Mouse (Mus musculus): ENCODE measurements around the gene Vasn.

Gene Vasn

DNA sequence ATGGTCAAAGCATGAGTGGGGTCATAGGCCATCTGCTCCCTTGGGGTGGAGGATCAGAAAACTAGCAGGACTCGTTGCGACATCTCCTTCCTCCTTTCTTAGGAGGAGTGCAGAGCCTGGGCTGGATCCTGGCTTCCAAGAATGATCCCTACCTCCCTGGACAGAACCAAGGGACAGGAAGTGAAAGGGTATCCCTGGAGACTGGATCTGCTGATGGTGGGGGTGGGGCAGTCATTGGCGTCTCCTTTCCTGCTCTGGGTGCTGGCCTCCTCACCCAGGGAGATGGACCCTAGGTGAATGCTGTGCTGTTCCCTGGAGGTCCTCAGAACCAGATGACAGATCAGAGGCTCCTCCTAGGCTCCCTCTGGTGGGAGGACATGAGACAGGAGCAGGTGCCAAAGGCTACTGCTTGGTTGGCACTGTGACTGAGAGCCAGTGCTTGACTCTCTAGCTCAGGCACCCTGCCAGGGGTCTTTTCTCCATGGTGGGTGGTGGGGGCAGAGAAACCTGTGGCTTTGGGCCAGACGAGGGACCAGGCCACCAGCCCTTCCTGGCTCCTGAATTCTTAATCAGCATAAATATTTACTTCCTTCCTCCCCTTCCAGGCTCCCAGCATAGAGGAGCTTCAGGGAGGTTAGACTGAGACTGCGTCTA, 33.2 kb upstream of the Vasn start:
- DNase-seq (ENCODE audit: low read depth, low spot score) = no peak

DNA sequence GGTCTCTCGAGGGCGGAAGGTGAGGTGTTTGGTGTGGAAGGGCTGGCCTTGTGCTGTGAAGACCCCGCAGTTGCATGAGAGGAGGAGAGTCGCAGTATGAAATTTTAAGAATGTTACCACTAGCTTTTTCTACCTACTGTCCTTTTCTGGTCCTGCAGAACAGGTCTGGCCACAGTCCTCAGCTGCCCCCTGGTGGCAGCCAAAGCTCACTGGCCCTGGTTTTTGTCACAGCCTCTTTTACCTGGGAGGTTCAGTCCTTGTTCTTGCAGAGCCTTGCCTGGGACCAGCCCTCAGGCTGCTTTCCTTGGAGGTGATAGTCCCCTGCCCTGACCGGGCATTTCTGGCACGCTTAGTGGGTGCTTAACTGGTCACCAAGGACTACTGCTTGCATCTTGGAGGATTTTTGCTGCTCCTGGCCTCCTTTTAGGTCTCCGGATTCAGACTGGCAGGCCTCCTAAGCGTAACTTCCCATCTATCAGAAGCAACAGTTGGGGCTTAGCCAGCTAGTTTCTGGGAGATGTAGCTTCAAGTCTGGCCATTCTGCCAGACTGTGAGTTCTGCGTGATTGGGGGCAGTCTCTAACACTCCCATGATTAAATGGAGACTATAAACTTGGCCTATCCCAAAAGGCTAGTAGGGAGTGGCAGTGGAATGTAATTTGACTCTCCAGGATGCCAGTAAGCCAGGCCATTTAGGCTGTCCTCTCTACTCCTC, 31.8 kb upstream of the Vasn start:
- DNase-seq (ENCODE audit: low read depth, low spot score) = peak; percentile 86

DNA sequence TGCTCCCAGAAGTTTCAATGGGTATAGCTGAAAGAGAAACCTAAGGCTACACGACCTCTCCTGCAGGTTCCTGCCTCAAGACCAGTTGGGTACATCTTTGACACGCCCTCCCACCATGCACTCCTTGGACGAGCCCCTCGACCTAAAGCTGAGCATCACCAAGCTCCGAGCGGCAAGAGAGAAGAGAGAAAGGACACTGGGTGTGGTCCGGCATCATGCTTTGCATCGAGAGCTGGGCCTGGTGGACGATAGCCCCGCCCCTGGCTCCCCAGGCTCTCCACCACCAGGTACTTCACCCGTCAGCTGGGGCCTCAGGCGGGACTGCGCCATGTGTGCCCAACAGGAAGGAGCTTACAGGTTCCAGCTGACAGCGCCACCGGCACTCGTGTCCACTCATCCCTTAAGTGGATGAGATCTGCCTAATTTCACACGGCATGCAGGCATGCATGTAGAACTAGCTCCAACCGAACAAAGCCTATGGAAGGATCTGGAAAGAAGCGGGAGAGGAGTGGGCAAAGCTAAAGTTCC, 31.1 kb upstream of the Vasn start:
- DNase-seq (ENCODE audit: low read depth, low spot score) = no peak

DNA sequence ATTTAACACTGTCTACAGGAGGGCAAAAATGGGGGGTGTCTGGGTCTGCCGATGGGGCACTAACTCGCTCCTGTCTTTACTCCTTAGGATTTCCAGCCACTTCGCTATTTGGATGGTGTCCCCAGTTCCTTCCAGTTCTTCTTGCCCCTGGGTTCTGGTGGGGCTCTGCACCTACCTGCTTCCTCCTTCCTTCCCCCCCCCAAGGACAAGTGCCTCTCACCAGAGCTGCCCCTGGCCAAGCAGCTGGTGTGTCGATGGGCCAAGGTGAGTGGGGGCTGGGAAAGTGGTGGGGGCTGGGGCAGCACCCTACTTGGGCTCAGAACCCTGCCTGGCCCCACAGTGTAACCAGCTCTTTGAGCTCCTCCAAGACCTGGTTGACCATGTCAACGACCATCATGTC, 28.5 kb upstream of the Vasn start:
- DNase-seq (ENCODE audit: low read depth, low spot score) = no peak

DNA sequence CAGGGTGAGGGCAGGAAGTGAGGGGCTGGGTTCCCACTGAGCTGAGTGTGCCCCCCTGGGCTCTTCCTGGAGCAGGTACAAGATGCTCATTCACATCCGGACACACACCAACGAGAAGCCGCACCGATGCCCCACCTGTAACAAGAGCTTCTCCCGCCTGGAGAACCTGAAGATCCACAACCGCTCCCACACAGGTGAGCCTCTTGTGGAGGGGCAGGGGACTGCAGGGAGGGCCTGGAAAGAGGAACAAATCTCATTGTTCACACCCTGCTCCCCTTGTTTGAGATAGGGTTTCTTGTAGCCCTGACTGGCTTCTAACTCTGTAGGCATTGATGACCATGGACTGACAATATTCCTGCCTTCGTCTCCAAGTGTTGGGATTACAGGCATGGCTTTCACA, 28.1 kb upstream of the Vasn start:
- no peak for DNase-seq (ENCODE audit: low read depth, low spot score)

DNA sequence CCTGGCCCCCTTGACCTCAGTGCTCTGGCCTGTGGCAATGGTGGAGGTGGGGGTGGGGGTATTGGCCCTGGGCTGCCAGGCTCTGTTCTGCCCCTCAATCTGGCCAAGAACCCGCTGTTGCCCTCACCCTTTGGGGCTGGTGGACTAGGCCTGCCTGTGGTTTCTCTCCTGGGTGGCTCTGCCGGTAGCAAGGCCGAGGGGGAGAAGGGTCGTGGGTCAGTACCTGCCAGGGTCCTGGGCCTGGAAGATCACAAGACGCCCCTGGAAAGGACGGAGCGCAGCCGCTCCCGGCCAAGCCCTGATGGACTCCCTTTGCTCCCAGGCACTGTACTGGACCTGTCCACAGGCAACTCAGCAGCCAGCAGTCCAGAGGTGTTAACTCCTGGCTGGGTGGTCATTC, 26.0 kb upstream of the Vasn start:
- no peak for DNase-seq (ENCODE audit: low read depth, low spot score)

DNA sequence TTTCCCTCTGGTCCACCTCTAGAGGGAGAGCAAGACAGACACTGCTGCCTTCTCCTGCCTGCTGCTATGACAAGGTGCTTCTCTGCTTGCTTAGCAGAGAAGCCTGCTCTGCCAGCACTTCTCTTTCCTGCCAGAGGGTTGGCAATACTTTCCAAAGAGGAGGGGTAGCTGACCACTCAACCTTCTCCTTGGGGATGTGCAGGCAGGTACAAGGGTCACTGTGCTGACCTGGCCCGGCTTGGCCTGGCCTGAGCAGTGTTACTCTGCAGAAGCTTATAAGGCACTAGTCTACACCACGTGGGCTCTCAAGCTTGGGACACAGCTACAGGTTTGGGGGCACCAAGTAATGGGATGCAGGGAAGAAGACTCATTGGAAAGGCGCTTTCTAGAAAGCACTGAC, 25.1 kb upstream of the Vasn start:
- no peak for DNase-seq (ENCODE audit: low read depth, low spot score)

DNA sequence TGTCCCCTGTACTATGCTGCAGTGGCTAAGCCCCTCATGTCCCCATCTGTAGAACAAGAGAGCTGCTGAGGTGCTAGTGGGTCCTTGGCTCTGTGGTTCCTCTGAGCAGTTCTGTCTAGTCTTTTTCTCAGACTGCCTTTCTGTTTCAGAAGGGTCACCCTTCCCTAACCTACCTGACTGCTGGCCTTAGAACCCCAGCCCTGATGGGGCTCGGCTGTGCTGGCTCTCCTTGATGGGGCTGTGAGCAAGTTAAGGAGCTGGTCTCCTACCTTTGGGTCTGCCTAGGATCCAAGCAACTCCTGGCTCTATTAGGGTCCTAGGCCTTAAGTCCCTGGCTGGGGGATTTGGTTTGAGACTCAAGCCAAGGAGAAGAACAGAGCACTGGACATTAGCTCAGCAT, 24.4 kb upstream of the Vasn start:
- DNase-seq (ENCODE audit: low read depth, low spot score) = no peak

DNA sequence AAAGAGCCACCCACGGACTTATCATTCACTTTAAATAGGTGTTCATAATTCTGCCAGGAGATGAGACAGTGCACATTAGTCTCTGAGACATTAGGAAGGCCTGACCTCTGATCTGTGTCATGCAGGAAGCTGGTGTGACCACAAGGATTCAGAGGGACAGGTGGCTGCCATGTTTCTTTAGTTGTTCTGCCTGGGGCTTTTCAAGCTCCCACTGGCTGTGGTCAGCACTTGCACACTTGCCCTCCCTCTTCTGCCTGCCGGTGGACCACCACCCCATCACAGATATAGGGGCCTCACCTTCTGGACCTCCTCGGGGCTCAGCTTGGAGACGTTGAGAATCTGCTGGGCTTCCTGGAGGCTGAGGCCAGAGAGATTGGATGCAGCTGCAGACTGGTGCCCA, 22.9 kb upstream of the Vasn start:
- no peak for DNase-seq (ENCODE audit: low read depth, low spot score)

DNA sequence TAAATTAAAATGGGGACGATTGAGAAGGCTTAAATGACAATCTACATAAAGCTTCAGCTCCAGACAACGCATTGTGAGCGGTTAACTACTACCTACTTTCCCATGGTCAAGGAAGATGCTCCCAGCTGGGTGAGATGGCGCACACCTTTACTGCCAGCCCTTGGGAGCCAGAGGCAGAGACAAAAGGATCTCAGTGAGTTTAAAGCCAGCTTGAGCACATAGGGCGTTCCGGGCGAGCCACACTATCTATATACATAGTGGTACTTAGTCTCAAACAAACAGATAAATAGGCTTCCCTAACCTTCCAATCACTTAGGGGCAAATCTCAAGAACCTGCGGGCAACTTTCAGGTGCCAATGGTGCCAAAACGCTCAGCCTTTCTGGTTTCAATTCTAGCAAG, 15.7 kb upstream of the Vasn start:
- DNase-seq (ENCODE audit: low read depth, low spot score) = no peak

DNA sequence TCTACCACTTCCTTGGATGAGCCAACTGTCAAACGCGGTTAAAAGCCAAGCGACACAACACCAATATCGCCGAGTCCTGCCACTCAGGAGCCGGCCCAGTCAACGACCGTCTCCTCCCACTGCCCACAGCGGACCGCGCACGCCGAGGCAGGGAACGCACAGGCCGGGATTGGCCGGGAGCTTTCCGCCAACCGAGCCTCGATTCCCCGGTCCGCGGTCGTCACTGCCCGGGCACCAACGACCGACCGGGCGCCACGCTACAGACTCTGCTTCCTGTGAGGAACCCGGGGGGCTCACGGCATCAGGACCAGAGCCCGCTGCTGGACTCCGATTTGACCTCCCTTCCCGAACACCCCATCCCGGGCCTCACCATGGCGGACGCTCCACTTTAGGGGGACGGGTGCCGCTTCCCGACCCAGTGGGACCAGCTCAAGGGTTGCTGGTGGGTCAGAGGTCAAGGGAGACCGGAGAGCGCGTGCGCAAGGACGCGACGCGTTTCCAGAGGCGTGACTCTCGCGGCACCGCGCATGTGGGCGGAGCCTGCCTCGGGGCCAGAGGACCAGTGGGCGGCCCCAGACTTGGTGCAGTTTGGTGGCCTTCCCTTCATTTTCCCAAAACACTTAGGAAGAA, 15.1 kb upstream of the Vasn start, which contains the start of gene Pam16:
Pam16 (minus strand) TSS at position 508 of the 630 bp plus-strand sequence.
- peak; percentile 93 for DNase-seq (ENCODE audit: low read depth, low spot score)

DNA sequence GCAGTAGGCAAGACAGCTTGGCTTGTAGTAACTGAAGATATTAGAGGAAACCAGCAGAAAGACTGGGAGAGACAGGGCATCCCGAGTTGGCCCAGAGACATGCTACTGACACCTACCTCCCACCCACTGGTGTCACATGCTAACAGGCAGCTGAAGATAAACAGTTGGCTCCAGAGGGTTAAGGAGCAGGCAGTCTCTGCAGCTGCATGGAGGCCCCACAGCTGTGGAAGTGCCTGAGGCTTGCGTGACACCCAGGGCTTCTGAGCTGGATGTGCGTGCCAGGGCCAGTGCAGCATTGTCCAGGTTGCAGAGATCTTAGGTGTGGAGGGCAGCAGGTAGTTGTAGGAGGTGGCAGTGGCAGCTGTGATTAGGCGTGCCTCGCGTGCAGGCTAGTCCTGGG, 12.6 kb upstream of the Vasn start:
- DNase-seq (ENCODE audit: low read depth, low spot score) = no peak

DNA sequence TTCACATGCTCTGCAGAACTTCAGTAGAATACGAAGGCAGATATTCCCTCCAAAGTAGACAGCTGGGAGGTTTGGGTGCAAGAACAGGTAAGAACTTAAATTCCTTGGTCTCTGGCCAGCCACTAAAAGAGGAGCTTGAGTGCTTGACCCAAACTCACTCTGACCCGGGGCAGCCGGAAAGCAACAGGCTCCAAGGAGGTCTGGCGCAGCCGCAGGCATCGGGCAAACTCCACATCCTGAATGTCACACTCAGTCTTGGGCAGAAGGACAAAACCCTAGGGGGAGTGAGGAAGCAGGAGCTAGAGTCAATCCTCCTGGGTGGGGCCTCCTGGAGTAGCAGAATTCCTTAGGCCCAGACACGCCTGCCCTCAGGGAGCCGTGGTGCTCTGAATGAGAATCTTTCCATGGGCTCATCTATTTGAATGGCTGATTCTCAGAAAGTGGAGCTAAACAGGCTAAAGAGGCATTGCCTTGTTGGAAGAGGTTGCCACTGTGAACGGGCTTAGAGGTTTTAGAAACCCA, 10.8 kb upstream of the Vasn start:
- no peak for DNase-seq (ENCODE audit: low read depth, low spot score)

DNA sequence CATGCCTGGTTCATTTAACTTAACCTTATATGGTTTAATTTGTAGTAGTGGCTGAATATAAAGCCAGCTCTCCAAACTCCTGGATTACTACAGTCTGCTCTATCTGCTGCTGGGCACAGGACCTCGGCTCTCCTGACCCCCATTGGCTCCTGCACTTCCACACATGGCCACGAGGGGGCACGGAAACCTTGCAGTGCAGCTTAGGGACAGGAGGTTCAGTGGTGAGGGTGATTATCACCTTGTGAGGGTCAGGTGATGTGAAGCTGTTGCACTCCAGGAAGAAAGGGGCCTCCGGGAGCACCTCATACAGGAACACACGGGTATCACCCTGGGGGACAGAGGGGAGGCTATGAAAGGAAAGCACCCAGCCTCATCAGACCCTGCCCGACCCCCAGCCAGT, 9.8 kb upstream of the Vasn start:
- DNase-seq (ENCODE audit: low read depth, low spot score) = peak; percentile 79

DNA sequence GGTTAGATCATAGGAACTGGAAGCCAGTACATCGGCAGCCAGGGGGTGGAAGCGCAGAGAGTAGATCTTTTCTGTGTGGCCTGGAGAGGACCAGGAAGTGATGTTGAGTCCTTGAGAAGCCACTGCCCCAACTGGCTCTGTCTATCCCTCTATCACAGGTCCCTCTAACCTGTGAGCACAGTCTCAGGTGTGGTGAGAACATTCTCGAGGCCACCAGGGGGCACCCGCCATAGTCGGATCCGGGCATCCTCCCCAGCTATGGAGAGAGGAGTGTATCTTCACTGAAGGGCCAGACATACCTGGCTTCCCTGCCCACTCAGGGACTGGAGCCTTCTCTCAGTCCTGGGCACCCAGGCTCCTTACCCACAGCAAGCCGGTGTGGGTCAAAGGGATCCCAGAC, 7.7 kb upstream of the Vasn start:
- DNase-seq (ENCODE audit: low read depth, low spot score) = no peak

DNA sequence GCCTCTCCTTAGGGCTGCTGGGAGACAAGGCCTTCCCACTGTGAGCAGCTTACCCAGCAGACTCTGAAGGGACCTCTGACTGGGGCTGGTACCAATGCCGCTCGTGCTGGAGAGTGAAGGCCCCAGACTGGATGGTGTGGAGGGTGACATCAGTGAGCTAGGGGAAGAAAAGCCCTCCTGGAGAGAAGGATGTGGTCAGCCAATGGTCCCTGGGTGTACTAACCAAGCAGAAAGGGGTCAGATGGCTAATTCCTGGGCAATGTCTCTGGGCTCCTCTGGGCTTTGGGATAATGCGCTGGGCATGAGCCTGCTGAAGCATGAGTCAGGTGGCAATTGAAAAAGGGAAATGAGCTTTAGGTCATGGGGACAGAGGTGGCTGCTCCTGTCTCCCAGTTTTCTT, 6.1 kb upstream of the Vasn start:
- no peak for DNase-seq (ENCODE audit: low read depth, low spot score)

DNA sequence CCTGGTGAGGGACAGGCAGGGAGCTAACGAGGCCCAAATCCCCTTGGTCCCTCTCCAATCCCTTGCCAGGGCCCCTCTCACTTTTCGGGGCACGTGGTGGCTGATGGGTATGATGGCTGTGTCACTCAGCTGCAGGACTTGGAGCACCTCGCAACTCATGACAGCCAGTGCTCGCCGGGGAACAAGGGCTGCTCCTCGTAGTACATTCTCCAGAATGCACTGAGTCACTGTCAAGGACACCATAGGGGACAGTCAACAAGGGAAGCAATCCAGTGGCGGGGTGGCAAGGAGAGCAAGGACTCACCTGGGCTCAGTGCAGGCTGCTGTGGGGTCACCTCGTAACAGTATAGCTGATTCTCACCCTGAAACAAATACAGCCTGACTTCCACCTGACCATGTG, 5.1 kb upstream of the Vasn start:
- DNase-seq (ENCODE audit: low read depth, low spot score) = no peak

DNA sequence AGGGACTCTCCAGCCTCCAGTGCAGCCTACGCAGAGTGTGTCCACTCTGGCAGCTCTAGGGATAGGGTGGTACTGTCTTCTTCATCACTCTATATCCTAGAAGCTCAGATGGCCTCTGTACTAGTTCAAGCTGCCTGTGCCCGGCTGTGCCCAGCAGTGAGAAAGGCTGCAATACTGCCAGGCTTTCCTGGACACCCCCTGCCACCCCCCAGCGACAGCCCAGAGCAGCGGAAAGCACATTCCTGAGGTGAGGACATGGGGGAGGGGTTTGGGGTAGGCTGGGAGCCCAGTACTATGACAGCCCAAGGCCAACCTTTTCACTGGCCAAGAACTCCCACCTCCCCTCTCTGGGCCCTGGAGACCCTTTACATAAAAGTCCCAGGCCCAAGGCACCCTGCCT, 4.0 kb upstream of the Vasn start:
- DNase-seq (ENCODE audit: low read depth, low spot score) = no peak

DNA sequence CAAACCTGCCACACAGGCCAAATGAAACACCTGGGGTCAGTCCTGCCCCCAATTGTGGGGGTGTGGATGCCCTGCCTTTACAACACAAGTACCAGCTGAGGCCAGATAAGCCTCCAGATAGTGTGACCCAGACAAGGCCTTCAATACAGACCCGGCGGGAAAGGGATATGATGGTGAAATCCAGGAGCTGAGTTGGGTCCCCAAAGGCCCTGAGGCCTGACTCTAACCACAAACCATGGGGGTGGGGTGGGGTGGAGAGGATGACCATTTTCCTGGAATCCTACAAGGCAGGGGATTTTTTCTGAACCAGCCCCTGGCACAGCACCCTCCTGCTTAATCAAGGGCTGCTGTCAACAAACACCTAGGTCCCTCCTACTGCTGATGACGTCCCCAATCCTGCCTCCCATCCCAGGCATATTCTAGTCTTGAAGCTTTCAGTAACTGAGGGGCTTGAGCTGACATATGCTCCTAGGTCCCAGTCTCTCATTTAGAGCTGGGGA, 800 bp upstream of the Vasn start:
- DNase-seq (ENCODE audit: low read depth, low spot score) = no peak

DNA sequence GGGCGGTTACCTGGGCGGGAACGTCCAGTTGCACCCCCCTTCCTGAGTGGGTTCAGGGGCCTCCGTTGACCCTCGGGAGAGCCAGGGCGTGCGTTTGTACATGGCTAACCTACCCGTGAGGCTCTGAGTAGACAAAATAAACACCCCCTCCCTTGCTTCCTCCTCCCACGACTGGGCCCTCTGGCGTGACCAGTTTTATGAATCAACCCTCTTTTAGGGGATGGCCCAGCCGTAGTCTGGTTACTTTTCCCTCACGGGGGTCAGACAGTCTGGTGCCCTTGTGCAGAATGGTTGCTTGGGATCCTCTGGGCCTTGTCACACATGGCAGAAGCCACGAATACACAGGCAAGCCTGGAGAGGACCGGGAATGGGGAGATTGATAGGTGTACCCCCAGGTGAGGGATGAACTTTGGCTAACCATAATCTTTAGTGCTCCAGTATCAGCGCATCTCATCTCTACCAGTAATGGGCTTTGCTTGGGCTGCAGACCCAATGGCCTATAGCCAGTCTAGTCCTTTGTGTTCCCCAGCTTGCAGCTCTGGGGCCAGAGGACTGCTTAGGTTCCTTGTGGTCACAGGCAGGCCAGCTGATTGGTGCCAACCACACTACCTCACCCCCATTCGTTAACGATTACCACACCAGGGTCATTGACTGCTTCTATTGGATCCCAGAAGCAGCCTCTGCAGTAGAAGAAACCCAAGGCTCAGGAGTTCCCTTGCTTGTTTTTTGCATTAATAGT, 695 bp downstream of the Vasn start:
- no peak for DNase-seq (ENCODE audit: low read depth, low spot score)

DNA sequence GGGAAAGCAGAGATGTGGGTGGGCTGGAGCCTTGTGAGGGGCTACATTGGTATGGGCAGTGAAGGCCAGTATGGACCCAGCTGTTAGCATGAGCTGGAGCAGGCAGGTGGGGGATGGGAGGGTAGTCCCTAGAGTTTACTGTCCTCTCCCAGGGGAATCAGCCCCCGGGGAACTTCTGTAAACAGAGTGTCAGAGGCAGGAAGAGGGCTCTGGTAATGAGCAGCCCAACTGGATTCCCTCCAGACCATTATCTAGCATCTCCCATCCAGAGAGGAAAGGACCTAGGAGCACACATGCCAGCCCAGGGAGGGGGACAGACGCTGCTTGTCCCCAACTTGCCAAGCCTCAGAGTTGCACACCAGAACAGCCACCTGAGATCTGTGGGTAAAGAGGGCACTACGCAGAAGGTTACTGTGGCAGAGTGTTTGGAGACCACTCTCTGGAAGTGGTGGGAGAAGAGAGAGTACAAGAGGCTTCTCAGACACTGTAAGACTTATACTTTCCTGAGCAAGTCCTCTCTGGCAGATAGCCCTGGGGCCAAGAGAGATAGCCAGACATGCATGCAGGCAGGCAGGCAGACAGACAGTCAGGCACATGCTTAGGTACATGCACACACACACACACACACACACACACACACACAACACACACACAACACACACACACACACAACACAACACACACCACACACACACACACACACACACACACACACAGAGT, 1.5 kb downstream of the Vasn start:
- no peak for DNase-seq (ENCODE audit: low read depth, low spot score)
